Comparison of ENCODE assay signal across 30 mouse cellular contexts in the genomic region with DNA sequence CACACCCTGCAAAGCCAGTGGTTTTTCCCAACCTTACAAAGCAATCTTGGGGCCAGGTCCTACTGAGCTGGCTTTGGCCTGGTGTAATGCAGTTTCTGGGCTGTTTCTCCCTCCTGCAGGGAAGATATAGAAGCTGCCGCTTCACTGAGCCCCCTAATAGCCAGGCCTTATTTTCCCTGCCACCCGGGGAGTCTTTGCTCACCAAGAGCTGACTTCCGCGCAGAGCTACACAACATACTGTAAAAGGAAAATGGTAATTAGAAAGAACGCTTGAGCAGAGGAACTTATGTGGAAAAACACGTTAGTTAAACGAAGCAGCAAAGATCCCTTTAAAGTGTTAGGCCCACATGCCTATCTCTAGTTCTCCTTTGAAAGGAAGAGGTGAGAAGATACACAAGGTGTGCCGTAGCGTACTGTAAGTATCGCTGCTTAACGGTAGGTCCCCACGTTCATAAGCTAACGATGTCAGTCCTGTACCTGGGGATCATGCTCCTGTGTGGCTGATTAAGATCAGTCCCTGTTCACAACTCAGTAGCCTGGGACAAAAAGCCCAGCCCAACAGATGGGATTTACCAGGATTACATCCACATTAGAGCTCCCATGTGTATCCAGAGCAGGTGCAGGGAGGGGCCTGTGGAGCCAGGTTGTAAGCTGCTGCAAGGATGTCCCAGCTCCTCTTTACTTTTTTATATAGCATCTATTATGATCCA.
DNase-seq lines count a peak whose midpoint lies in the region; ATAC-seq lines count a peak whose summit lies in the region.
"Had no signal": no experiment of that assay in that cellular context is flagged by ENCODE, and none has a peak within 500 bp of the region (broad histone marks: within the 10 kb centered on the region; RNA-seq: fewer than 3 reads in every experiment).

No protein-coding gene starts in this region.

- 69% methylated on average over 13 of the region's 13 CpGs for WGBS in embryonic facial prominence, embryonic 14.5 days
- 64% methylated on average over 13 of the region's 13 CpGs for WGBS in embryonic facial prominence, embryonic 10.5 days
- 44% methylated on average over 13 of the region's 13 CpGs for WGBS in midbrain, embryonic 14.5 days
- WGBS in midbrain, embryonic 13.5 days: 48% methylated on average over 13 of the region's 13 CpGs

- no peak overlapping the region for H3K9ac ChIP-seq in embryonic facial prominence, embryonic 14.5 days (ENCODE audit: low read depth, low read length)
- no peak overlapping the region for H3K9ac ChIP-seq in midbrain, embryonic 14.5 days (replicated peaks; ENCODE audit: low read length)
- H3K9ac ChIP-seq in midbrain, embryonic 13.5 days (replicated peaks): no peak overlapping the region
- H3K9ac ChIP-seq: embryonic facial prominence, embryonic 12.5 days; heart, embryonic 13.5 days; kidney, embryonic 15.5 days; liver, embryonic 12.5 days; liver, postnatal 0 days; stomach, embryonic 15.5 days had no signal

- H3K9me3 ChIP-seq in embryonic facial prominence, embryonic 14.5 days (ENCODE audit: control insufficient read depth, low read length): no peaks in the 10 kb centered on the region
- no peaks in the 10 kb centered on the region for H3K9me3 ChIP-seq in embryonic facial prominence, embryonic 10.5 days
- no peaks in the 10 kb centered on the region for H3K9me3 ChIP-seq in midbrain, embryonic 14.5 days (ENCODE audit: control insufficient read depth, low read length)
- H3K9me3 ChIP-seq in midbrain, embryonic 13.5 days: no peaks in the 10 kb centered on the region
- H3K9me3 ChIP-seq: embryonic facial prominence, embryonic 12.5 days; heart, embryonic 13.5 days; kidney, embryonic 15.5 days; liver, embryonic 12.5 days; stomach, embryonic 15.5 days had no signal

- H3K27me3 ChIP-seq in embryonic facial prominence, embryonic 14.5 days (replicated peaks; ENCODE audit: control insufficient read depth, insufficient read depth, low read length): no peaks in the 10 kb centered on the region
- H3K27me3 ChIP-seq in embryonic facial prominence, embryonic 10.5 days (replicated peaks; ENCODE audit: low read depth, poor library complexity, severe bottlenecking): no peaks in the 10 kb centered on the region
- H3K27me3 ChIP-seq in midbrain, embryonic 14.5 days (ENCODE audit: control insufficient read depth, insufficient read depth, low read length): no peaks in the 10 kb centered on the region
- 0 out of 2 replicates have a peak, but pooled peaks cover 3% of the 10 kb centered on the region for H3K27me3 ChIP-seq in midbrain, embryonic 13.5 days
- H3K27me3 ChIP-seq: CH12.LX; embryonic facial prominence, embryonic 12.5 days; heart, embryonic 13.5 days; kidney, embryonic 15.5 days; liver, embryonic 12.5 days; stomach, embryonic 15.5 days had no signal

- no peak overlapping the region for H3K4me3 ChIP-seq in embryonic facial prominence, embryonic 14.5 days (ENCODE audit: low read depth, low read length)
- no peak overlapping the region for H3K4me3 ChIP-seq in embryonic facial prominence, embryonic 10.5 days
- H3K4me3 ChIP-seq in midbrain, embryonic 14.5 days (replicated peaks; ENCODE audit: low read depth, low read length): no peak overlapping the region
- H3K4me3 ChIP-seq in midbrain, embryonic 13.5 days (replicated peaks): no peak overlapping the region
- H3K4me3 ChIP-seq: embryonic facial prominence, embryonic 12.5 days; erythroblast, embryonic 14.5 days; heart, embryonic 13.5 days; kidney, embryonic 15.5 days; left cerebral cortex, adult 2 months; liver, embryonic 12.5 days; stomach, embryonic 15.5 days had no signal

- H3K4me1 ChIP-seq in embryonic facial prominence, embryonic 14.5 days (ENCODE audit: control insufficient read depth, insufficient read depth, low read length): no peaks in the 10 kb centered on the region
- H3K4me1 ChIP-seq in embryonic facial prominence, embryonic 10.5 days: no peaks in the 10 kb centered on the region
- peaks cover 3% of the 10 kb centered on the region; the same call in 1 of the 2 replicates for H3K4me1 ChIP-seq in midbrain, embryonic 14.5 days (ENCODE audit: control insufficient read depth, insufficient read depth, low read length)
- H3K4me1 ChIP-seq in midbrain, embryonic 13.5 days (replicated peaks): peaks cover 10% of the 10 kb centered on the region; the same call in 1 of the 2 replicates
- H3K4me1 ChIP-seq: embryonic facial prominence, embryonic 12.5 days; heart, embryonic 13.5 days; kidney, embryonic 15.5 days; liver, embryonic 12.5 days; stomach, embryonic 15.5 days had no signal

- peak; percentile 78; the same call in 1 of the 2 replicates for ATAC-seq in embryonic facial prominence, embryonic 14.5 days (ENCODE audit: low read depth)
- ATAC-seq in midbrain, embryonic 14.5 days (ENCODE audit: low FRiP score, low TSS enrichment): no peak
- ATAC-seq in midbrain, embryonic 13.5 days: no peak
- ATAC-seq: activated CD4-positive, CD25-positive, alpha-beta regulatory T cell, adult 4 months; inflammation-experienced regulatory T-cells, adult 6 months; liver, embryonic 12.5 days; liver, postnatal 0 days had no signal

- no peak overlapping the region for H3K27ac ChIP-seq in embryonic facial prominence, embryonic 14.5 days (replicated peaks; ENCODE audit: low read depth, low read length)
- no peak overlapping the region for H3K27ac ChIP-seq in embryonic facial prominence, embryonic 10.5 days (replicated peaks)
- H3K27ac ChIP-seq in midbrain, embryonic 14.5 days (replicated peaks; ENCODE audit: low read depth, low read length): no peak overlapping the region
- no peak overlapping the region for H3K27ac ChIP-seq in midbrain, embryonic 13.5 days
- H3K27ac ChIP-seq: embryonic facial prominence, embryonic 12.5 days; heart, embryonic 13.5 days; kidney, embryonic 15.5 days; left cerebral cortex, adult 2 months; liver, embryonic 12.5 days; stomach, embryonic 15.5 days had no signal

- no peaks in the 10 kb centered on the region for H3K36me3 ChIP-seq in embryonic facial prominence, embryonic 14.5 days (ENCODE audit: control insufficient read depth, insufficient read depth, low read length)
- no peaks in the 10 kb centered on the region for H3K36me3 ChIP-seq in embryonic facial prominence, embryonic 10.5 days (replicated peaks)
- no peaks in the 10 kb centered on the region for H3K36me3 ChIP-seq in midbrain, embryonic 14.5 days (ENCODE audit: control insufficient read depth, insufficient read depth, low read length)
- H3K36me3 ChIP-seq in midbrain, embryonic 13.5 days: no peaks in the 10 kb centered on the region
- H3K36me3 ChIP-seq: embryonic facial prominence, embryonic 12.5 days; heart, embryonic 13.5 days; kidney, embryonic 15.5 days; liver, embryonic 12.5 days; stomach, embryonic 15.5 days had no signal

- no peak overlapping the region for H3K4me2 ChIP-seq in embryonic facial prominence, embryonic 14.5 days (ENCODE audit: low read depth, low read length)
- no peak overlapping the region for H3K4me2 ChIP-seq in midbrain, embryonic 14.5 days (ENCODE audit: low read length)
- H3K4me2 ChIP-seq in midbrain, embryonic 13.5 days (replicated peaks): no peak overlapping the region
- H3K4me2 ChIP-seq: embryonic facial prominence, embryonic 12.5 days; heart, embryonic 13.5 days; kidney, embryonic 15.5 days; liver, embryonic 12.5 days; midbrain, embryonic 11.5 days; stomach, embryonic 15.5 days had no signal

- DNase-seq in embryonic facial prominence, embryonic 14.5 days (ENCODE audit: low spot score): peak; percentile 62
- DNase-seq in embryonic facial prominence, embryonic 10.5 days (ENCODE audit: low spot score): no peak
- DNase-seq in heart, adult 11 months: peak; percentile 36
- DNase-seq in heart, adult 9 months (ENCODE audit: low spot score in 2 of 2): no peak
- peak; percentile 8 for DNase-seq in midbrain, embryonic 14.5 days
- DNase-seq in retina, postnatal 1 day: peak; percentile 65
- no peak for DNase-seq in layer of hippocampus, postnatal 25 days (ENCODE audit: extremely low spot score in 1 of 2, low spot score in 1 of 2)
- DNase-seq: adrenal gland, adult 2 months; adrenal gland, postnatal 36 days; cerebellum, adult 9-10 months; cerebellum, postnatal 36 days; gastrocnemius, postnatal 14 days; heart, postnatal 10 days; kidney, adult 18-20 months; kidney, postnatal 25 days; liver, postnatal 0 days; lung, postnatal 36 days; right cerebral cortex, postnatal 25 days had no signal

Comparison
In these comparisons a context has a peak if more than half of its experiments do, and no peak if none do; other contexts are left out.
1. DNase-seq: peak in embryonic facial prominence, embryonic 14.5 days (single experiment), heart, adult 11 months (single experiment), midbrain, embryonic 14.5 days (single experiment) and retina, postnatal 1 day (single experiment); none in embryonic facial prominence, embryonic 10.5 days (single experiment), heart, adult 9 months (0 of 2) and layer of hippocampus, postnatal 25 days (0 of 2).